18 mouse cellular contexts compared by ENCODE assay signal in the genomic region with DNA sequence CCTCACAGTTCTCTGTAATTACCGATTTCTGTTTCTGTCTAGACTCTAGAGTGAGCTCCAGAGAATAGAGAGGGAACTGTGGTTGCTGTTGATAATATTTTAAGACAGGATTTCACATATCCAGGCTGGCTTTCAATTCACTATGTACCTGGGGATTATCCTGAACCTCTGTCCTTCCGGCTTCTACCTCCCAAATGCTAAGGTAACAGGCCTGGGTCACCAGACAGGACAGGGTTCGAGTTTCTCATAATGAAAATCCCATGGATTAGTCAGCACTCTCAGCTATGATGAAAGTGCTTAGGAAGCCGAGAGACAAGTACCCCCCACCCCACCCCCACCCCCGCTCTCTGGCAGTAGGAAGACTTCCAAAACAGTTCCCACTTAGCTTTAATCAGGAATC.
"Had no signal": no experiment of that assay in that cellular context is flagged by ENCODE, and none has a peak within 500 bp of the region (broad histone marks: within the 10 kb centered on the region; RNA-seq: fewer than 3 reads in every experiment).

No protein-coding gene starts in this region.

- H3K36me3 ChIP-seq: intestine, embryonic 15.5 days; liver, embryonic 15.5 days; midbrain, embryonic 12.5 days; neural tube, embryonic 13.5 days had no signal

- H3K9ac ChIP-seq: intestine, embryonic 15.5 days; liver, embryonic 15.5 days; midbrain, embryonic 12.5 days; neural tube, embryonic 13.5 days had no signal

- DNase-seq: kidney, adult 18-20 months; kidney, postnatal 10 days; kidney, postnatal 4 days; left cerebral cortex, postnatal 4 days; lung, postnatal 14 days; retina, postnatal 1 day; right cerebral cortex, postnatal 4 days; spleen, adult 18-20 months; thymus, adult 18-20 months; thymus, postnatal 14 days had no signal

- H3K4me1 ChIP-seq: intestine, embryonic 15.5 days; midbrain, embryonic 12.5 days; neural tube, embryonic 13.5 days had no signal

- H3K27me3 ChIP-seq: intestine, embryonic 15.5 days; liver, embryonic 15.5 days; megakaryocyte, embryonic 14.5 days; midbrain, embryonic 12.5 days; neural tube, embryonic 13.5 days had no signal

- H3K4me3 ChIP-seq: intestine, embryonic 15.5 days; layer of hippocampus, adult 2 months; liver, embryonic 15.5 days; megakaryocyte, embryonic 14.5 days; midbrain, embryonic 12.5 days; neural tube, embryonic 13.5 days had no signal

- ATAC-seq: intestine, embryonic 15.5 days; midbrain, embryonic 16.5 days had no signal

- H3K9me3 ChIP-seq: intestine, embryonic 15.5 days; liver, embryonic 15.5 days; midbrain, embryonic 12.5 days; neural tube, embryonic 13.5 days had no signal

- H3K27ac ChIP-seq: intestine, embryonic 15.5 days; layer of hippocampus, adult 2 months; liver, embryonic 15.5 days; macrophage; midbrain, embryonic 12.5 days; neural tube, embryonic 13.5 days had no signal

- H3K4me2 ChIP-seq: intestine, embryonic 15.5 days; liver, embryonic 15.5 days; midbrain, embryonic 12.5 days; neural tube, embryonic 13.5 days had no signal
